Mouse (Mus musculus) heart, embryonic 14.5 days (tissue): ENCODE results near the gene Ttll3. TPM values are rescaled to one million over a fixed set of nuclear protein-coding genes. Genes with fewer than 3 reads are reported as not detected.
A peak's percentile ranks its signal among the peaks of the same experiment; 100 is the strongest.

Experiments used
- ATAC-seq: fragments of 200-750 bp; cut with Nextera tagmentation; 2 replicates; pipeline ENCODE4 v1.8.0; 2017; ENCODE audit warnings: low read depth, moderate TSS enrichment; ENCODE audit not compliant: insufficient number of reproducible peaks, insufficient read depth, low FRiP score
- H3K27ac ChIP-seq, 2 experiments: fragments of 200-500 bp in 1 of 2; fragments of 300-500 bp in 1 of 2; sonication (generic) in 1 of 2; replicated peaks in 1 of 2; 2 replicates each; pipeline ENCODE4 v1.5.1; 2012 to 2014; ENCODE audit warnings: low read depth in 2 of 2, low read length in 2 of 2, control low read depth in 1 of 2, mild to moderate bottlenecking in 1 of 2, mixed read lengths in 1 of 2; ENCODE audit not compliant: control insufficient read depth in 1 of 2, insufficient read depth in 1 of 2
- H3K27me3 ChIP-seq: fragments of 300-500 bp; sonication (generic); 2 replicates; pipeline ENCODE4 v1.6.1; 2014; ENCODE audit warnings: mild to moderate bottlenecking, low read length, control low read depth; ENCODE audit not compliant: control insufficient read depth, insufficient read depth
- H3K36me3 ChIP-seq: fragments of 300-500 bp; sonication (generic); 2 replicates; pipeline ENCODE4 v1.6.1; 2014; ENCODE audit warnings: mild to moderate bottlenecking, control low read depth, low read length, mixed read lengths; ENCODE audit not compliant: control insufficient read depth, insufficient read depth
- H3K4me1 ChIP-seq, 2 experiments: fragments of 200-500 bp in 1 of 2; fragments of 300-500 bp in 1 of 2; sonication (generic) in 1 of 2; 2 replicates each; pipeline ENCODE4 v1.6.1; 2012 to 2014; ENCODE audit warnings: low read length in 2 of 2, control low read depth in 1 of 2, mixed read lengths in 1 of 2; ENCODE audit not compliant: control insufficient read depth in 2 of 2, insufficient read depth in 2 of 2
- H3K4me2 ChIP-seq: fragments of 300-500 bp; sonication (generic); 2 replicates; pipeline ENCODE4 v1.6.1; 2014; ENCODE audit warnings: mild to moderate bottlenecking, low read length
- H3K4me3 ChIP-seq, 2 experiments: fragments of 200-500 bp in 1 of 2; fragments of 300-500 bp in 1 of 2; sonication (generic) in 1 of 2; 2 replicates each; pipeline ENCODE4 v1.5.1; 2012 to 2014; ENCODE audit warnings: low read length in 2 of 2, mild to moderate bottlenecking in 2 of 2, control low read depth in 1 of 2, low read depth in 1 of 2, moderate library complexity in 1 of 2; ENCODE audit not compliant: control insufficient read depth in 1 of 2, insufficient read depth in 1 of 2
- H3K9ac ChIP-seq: fragments of 300-500 bp; sonication (generic); 2 replicates; pipeline ENCODE4 v1.6.1; 2014; ENCODE audit warnings: mild to moderate bottlenecking, low read length
- H3K9me3 ChIP-seq: fragments of 300-500 bp; sonication (generic); 2 replicates; pipeline ENCODE4 v1.6.1; 2016; ENCODE audit warnings: low read length, control low read depth; ENCODE audit not compliant: control insufficient read depth
- WGBS: fragments of 180-500 bp; shearing (Covaris S2); extraction: QIAGEN DNeasy Blood & Tissue Kit; methylation state at CpG from one replicate; pipeline ENCODE4 v1.1.7; 2014; 5-methylcytosine and 5-hydroxymethylcytosine counted together
- polyA plus RNA-seq: library from polyadenylated mRNA; unstranded; fragments of >200 nt; fragmentation: Nextera tagmentation; extraction: Ambion mirVana; gene quantifications from 2 replicates; pipeline ENCODE4 v1.2.1, GENCODE M21; 2014

Gene Ttll3
- polyA plus RNA-seq = 1.0 and 1.4 TPM in 2 replicates

GRCm38 (mm10) chr6:113388960-113389359 lies at the start of gene Ttll3:
TSS of gene Ttll3 (plus strand) at chr6:113389260.
- 77% methylated on average over 8 of the region's 8 CpGs for WGBS
- no peak within 1 kb of the TSS for H3K27ac ChIP-seq
- H3K27me3 ChIP-seq = no peaks in the 10 kb centered on the region
- H3K4me2 ChIP-seq = no peak within 1 kb of the TSS
- ATAC-seq = no peak
- no peak within 1 kb of the TSS for H3K4me3 ChIP-seq
- no peaks in the 10 kb centered on the region for H3K9me3 ChIP-seq
- no peak within 1 kb of the TSS for H3K9ac ChIP-seq
- H3K4me1 ChIP-seq = peaks cover 4 to 12% of the 10 kb centered on the region in 2 experiments
- peaks cover 71% of the 10 kb centered on the region for H3K36me3 ChIP-seq

DNA sequence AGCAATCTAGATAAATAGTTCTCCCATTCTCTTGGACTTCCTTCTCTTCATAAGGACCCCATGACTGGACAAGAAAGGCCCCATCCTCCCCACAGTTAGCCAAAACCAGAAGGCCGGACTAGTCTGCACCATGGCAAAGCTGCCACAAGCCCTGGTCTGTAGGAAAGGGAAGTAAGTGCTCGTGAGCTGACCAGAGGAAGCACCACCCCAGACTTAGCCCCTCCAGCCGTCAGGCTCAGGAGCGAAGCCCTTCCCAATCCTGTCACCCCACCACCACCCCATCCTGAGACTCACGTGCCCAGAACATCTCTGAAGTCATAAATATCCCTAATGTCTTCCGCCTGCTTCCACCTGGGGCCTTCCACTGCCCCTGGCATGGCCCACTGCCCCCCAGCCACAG lies 47.5 kb upstream of the Ttll3 start:
- Histone ChIP-seq H3K9me3 (no peaks in the 10 kb centered on the region), H3K27ac (peak overlapping the region in 1 of 2 experiments; percentile 10; a peak in 1 of 4 replicates), H3K27me3 (no peaks in the 10 kb centered on the region), H3K4me2 (peak overlapping the region; percentile 40), H3K9ac (peak overlapping the region; percentile 31; the same call in 1 of the 2 replicates), H3K4me1 (peaks cover 25 to 41% of the 10 kb centered on the region in 2 experiments), H3K36me3 (peaks cover 42% of the 10 kb centered on the region), H3K4me3 (no peak overlapping the region; a peak in 1 of 4 replicates)
- no peak for ATAC-seq
- WGBS = 82% methylated on average over 6 of the region's 6 CpGs

- peak overlapping the region; percentile 81 to 90; a peak in 3 of 4 replicates for H3K4me3 ChIP-seq
- peak overlapping the region; percentile 82 for H3K4me2 ChIP-seq
- WGBS = 25% methylated on average over 5 of the region's 7 CpGs
- H3K9ac ChIP-seq = peak overlapping the region; percentile 95; the same call in 1 of the 2 replicates
- H3K27ac ChIP-seq = peak overlapping the region; percentile 12 to 83; a peak in 3 of 4 replicates
- H3K36me3 ChIP-seq = peaks cover 38% of the 10 kb centered on the region
- no peaks in the 10 kb centered on the region for H3K9me3 ChIP-seq
- H3K4me1 ChIP-seq = peaks cover 23 to 36% of the 10 kb centered on the region in 2 experiments
- H3K27me3 ChIP-seq = no peaks in the 10 kb centered on the region
- no peak for ATAC-seq
These were observed 46.8 kb upstream of the Ttll3 start for GRCm38 (mm10) chr6:113342297-113342696.

- peak within 1 kb of the TSS; percentile 81 to 90 for H3K4me3 ChIP-seq
- H3K27me3 ChIP-seq = no peaks in the 10 kb centered on the region
- peaks cover 23 to 32% of the 10 kb centered on the region in 2 experiments for H3K4me1 ChIP-seq
- peak within 1 kb of the TSS; percentile 82 for H3K4me2 ChIP-seq
- H3K9me3 ChIP-seq = no peaks in the 10 kb centered on the region
- peak within 1 kb of the TSS; percentile 63 to 83 for H3K27ac ChIP-seq
- WGBS = 10% methylated on average over 32 of the region's 32 CpGs
- H3K36me3 ChIP-seq = peaks cover 28% of the 10 kb centered on the region
- peak within 1 kb of the TSS; percentile 95 for H3K9ac ChIP-seq
- ATAC-seq = peak; percentile 77
These were observed 45.6 kb upstream of the Ttll3 start, which contains the start of gene Camk1 for GRCm38 (mm10) chr6:113343177-113344092. TSS of gene Camk1 (minus strand) at chr6:113343984.

DNA sequence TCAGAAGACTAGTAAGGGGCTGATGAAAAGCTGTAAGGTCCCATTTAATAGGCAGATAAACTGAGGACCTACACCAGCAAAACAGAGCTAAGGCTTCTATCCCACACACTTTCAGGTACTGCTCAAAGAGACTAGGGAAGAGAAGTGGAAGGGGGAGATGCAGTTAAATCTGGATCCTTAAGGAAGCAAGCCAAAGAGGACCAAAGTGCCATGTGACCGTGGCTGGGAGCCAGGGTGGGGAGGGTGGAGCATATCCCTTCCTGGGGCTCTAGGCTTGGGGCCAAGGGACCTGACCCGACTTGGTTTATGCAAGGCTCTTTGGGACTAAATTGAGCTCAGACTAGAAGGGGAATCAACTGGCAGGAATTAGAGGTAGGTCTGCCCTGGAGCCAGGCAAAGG lies 44.7 kb upstream of the Ttll3 start:
- peak; percentile 42 for ATAC-seq
- Histone ChIP-seq H3K4me3 (peak overlapping the region in 1 of 2 experiments; percentile 81; a peak in 2 of 4 replicates), H3K9ac (peak overlapping the region; percentile 95)

GRCm38 (mm10) chr6:113346897-113347296 lies 42.2 kb upstream of the Ttll3 start:
- Histone ChIP-seq H3K36me3 (no peaks in the 10 kb centered on the region), H3K4me3 (no peak overlapping the region), H3K4me1 (peaks cover 19 to 26% of the 10 kb centered on the region in 2 experiments), H3K9ac (no peak overlapping the region), H3K27ac (no peak overlapping the region), H3K9me3 (no peaks in the 10 kb centered on the region), H3K27me3 (no peaks in the 10 kb centered on the region), H3K4me2 (no peak overlapping the region)
- 74% methylated on average over 4 of the region's 4 CpGs for whole genome bisulfite sequencing
- no peak for ATAC-seq

More for the DNA sequence above, 44.7 kb upstream of the Ttll3 start:
- peaks cover 19% of the 10 kb centered on the region for H3K36me3 ChIP-seq
- peaks cover 23 to 32% of the 10 kb centered on the region in 2 experiments for H3K4me1 ChIP-seq
- WGBS = 28% methylated on average over 2 of the region's 2 CpGs
- H3K27me3 ChIP-seq = no peaks in the 10 kb centered on the region
- H3K4me2 ChIP-seq = peak overlapping the region; percentile 82
- H3K27ac ChIP-seq = peak overlapping the region; percentile 3 to 83; a peak in 2 of 4 replicates
- H3K9me3 ChIP-seq = no peaks in the 10 kb centered on the region

GRCm38 (mm10) chr6:113350538-113350937 lies 38.5 kb upstream of the Ttll3 start:
- H3K9ac ChIP-seq = no peak overlapping the region
- H3K27ac ChIP-seq = no peak overlapping the region
- H3K4me1 ChIP-seq = no peaks in the 10 kb centered on the region; a peak in 1 of 4 replicates
- H3K4me3 ChIP-seq = no peak overlapping the region
- no peaks in the 10 kb centered on the region for H3K27me3 ChIP-seq
- ATAC-seq = no peak
- no peak overlapping the region for H3K4me2 ChIP-seq
- H3K36me3 ChIP-seq = no peaks in the 10 kb centered on the region
- H3K9me3 ChIP-seq = no peaks in the 10 kb centered on the region
